Mouse (Mus musculus) c-Kit-negative CD71-positive TER-119-positive erythroid progenitor cells, embryonic 14.5 days (primary cell): Measurements from ENCODE around the gene Abcc3.

Source experiments
- DNase-seq: peaks from one replicate; pipeline ENCODE4 v3.0.0-alpha.2; 2013; ENCODE audit warnings: low read depth, low spot score

The Abcc3 gene

GRCm38 (mm10) chr11:94355521-94356217, 37.1 kb downstream of the Abcc3 start:
- DNase-seq, result no peak

DNA sequence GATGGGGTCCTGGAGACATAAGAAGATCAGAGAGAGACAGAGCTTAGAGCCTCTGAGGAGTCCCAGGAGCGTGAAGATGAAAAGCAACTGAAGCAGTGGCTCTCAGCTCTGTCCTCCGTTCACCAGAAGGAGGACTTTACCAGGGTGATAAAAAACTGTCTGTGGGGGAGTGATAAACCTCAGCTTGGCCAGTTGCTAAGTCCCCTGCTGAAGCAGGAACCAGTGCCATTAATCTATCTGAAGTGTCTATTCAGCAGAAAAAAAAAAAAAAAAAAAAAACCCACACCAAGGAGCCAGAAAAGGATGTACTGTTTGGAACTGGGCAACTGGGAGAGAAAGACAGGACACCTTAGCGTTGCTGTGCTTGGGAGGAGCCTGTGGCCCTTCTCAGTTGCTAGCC, 41.7 kb downstream of the Abcc3 start:
- DNase-seq, result no peak

DNA sequence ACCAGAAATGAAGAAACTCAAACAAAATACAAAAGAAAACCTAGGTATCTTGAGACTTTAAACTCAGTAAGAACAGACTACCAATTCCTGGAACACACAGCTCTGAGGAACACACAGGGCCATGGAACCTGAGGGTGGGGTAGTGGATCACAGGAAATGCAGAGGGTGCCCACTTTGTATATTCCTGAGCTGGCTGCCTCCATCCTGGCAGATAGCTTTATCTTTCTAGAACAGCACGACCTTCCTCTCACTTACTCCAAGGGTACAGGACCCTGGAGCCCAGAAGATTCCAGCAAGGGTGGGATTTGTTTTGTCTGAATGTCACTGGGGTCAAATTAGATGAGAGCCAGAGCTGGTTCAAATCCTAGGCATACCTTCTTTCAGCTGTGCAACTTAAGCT, 42.5 kb downstream of the Abcc3 start:
- DNase-seq, result no peak

DNA sequence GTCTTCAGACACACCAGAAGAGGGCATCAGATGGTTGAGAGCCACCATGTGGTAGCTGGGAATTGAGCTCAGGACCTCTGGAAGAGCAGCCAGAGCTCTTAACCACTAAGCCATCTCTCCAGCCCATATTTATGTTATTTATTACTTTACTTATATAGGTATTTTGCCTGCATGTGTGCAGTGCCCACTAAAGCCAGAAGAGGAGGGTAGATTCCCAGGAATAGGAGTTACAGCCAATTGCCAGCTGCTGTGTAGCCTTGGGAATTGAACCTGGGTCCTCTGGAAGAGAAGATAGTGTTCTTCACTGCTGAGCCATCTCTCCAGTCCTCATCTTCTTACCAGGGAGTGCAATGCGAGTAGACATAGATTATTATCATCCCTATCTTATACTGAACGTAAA, 43.0 kb downstream of the Abcc3 start:
- no peak for DNase-seq

DNA sequence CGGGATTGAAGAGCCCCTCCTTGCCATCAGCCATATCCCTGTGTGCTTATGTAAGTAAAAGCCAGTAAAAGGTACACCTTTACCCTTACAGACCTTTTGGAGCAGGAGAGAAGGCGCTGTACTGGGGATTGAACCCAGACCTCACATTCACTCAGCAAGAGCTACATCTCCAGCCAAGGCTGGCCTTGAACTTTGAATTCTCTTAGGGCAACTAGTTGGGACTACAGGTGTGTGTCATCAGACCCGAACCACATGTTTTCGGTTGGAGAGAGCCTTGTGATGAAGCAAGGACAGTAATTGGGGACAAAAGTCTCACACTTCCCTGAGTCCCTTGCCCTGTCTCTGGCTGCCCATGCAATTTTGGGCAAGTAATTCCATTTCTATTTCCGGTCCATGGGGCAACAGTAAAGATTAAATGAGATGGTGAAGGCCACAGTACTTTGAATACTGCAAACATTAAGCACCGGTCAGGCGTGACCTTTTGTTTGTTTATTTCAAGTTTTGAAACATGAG, 45.7 kb downstream of the Abcc3 start:
- no peak for DNase-seq

GRCm38 (mm10) chr11:94346611-94347010, 46.2 kb downstream of the Abcc3 start:
- DNase-seq, result no peak

- no peak for DNase-seq
These were observed 46.9 kb downstream of the Abcc3 start for GRCm38 (mm10) chr11:94345926-94346325.

DNA sequence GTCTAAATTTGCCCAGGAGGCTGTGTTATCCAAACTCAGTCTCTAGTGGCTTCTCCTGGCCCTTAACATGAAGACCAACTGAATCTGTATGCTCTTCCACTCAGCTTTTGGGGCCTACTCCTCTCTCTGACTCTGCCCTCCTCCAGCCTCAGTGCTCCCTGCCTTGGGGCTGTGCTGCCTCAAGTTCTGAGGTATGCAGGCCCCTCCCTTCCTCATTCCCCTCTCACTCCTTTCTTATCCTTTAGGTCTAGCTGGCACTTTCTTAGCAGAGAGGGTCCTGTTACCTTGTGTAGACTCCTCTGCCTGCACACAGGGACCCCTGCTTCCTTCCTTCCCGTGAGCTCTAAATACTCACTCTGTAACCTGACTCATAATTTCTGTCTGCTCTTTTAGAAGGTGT, 48.3 kb downstream of the Abcc3 start:
- no peak for DNase-seq

- DNase-seq, result no peak
These were observed 48.8 kb downstream of the Abcc3 start for GRCm38 (mm10) chr11:94343955-94344358.

DNA sequence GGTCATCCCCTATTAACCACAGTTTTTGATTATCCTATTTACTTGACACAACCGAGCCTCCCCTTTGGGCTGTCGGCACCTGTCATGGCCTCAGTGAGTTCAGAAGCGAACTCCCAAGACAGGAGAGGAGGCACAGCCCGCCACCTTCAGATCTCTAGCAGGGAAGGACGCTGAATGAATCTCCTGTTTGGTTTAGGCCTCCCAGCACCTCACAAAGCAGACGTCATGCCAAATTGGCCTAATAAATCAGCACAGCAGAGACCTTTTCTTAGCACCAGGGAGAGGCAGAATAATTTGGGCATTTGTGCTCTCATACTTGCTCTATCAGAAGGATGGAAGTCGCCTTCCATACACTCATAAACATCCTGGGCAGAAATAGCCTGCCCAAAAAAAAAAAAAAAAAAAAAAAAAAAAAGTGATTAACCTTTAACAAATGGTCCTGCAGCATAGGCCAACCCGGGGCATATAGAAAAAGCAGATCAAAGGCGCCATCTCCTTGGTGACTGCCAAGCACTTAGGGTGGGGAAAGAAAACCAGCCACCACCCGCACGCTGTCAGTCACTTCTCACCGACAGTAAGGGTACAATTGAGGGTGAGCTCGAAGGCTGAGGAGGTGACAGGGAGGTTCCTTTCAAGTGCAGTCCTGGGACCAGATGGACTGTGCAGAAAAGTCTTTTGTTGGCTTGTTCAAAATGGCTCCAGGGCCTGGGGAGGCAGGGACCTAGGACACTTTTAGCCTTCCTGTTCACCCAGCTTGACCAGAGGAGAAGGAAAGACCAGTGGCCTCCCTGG, 50.5 kb downstream of the Abcc3 start:
- no peak for DNase-seq

GRCm38 (mm10) chr11:94340948-94341933, 51.6 kb downstream of the Abcc3 start:
- no peak for DNase-seq

DNA sequence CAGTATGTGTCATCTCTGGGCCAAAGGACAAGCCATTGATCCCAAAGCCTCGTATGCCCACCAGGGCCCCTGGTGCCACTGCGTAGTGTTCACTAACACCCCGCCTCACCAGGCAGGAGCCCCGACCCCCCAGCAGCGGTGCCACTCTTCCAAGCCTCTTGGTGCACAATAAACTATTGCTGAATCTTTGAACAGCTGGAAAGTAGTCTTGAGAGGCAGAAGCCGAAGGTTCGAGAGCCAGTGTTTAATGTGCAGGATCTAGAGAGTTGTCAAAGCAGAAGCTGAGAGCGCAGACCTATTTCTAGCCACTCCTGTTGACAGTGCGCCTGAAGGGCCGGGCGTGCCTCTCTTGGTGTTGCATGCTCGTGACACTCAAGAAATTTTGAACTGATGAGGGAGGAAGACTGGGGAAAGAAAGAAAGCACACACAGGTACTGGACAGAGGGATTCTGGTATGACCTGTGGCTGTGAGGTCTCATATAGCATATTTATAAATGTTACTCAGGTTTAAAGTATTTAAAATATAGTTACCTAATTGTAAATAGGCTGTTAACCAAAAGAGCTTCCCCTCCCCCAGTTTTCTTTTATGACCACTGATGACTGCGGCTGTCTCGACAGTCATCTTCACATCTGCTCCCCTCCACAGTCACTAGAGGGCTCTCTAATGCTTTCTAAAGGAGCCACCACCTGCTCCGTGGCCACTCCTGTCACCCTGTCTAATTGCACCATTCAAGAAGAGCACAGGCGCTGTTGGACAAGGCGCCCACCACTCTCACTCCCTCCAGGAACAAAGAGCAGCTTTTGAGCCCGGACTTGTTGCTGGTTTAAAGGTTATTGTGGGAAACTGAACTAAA, 52.8 kb downstream of the Abcc3 start:
- no peak for DNase-seq

GRCm38 (mm10) chr11:94338347-94338746, 54.5 kb downstream of the Abcc3 start:
- DNase-seq, result no peak

DNA sequence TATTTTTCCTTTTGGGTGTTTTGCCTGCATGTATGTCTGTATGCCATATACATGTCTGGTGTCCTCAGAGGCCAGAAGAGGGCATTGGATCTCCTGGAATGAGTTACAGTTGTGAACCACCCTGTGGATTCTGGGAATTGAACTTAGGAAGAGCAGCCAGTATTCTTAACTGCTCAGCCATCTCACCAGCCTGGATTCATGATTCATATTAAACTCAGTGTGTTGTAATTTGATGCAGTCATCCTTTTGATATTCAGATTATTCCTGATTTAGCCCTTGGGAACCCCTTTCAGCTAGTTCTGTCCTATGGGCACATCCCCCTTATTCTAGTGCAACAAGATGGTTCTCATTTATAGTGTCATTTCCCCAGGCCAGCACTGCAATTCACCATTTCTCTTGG, 56.2 kb downstream of the Abcc3 start:
- no peak for DNase-seq

- peak; percentile 60 for DNase-seq
These were observed 58.3 kb downstream of the Abcc3 start for GRCm38 (mm10) chr11:94334386-94334968.

GRCm38 (mm10) chr11:94332726-94333125, 60.1 kb downstream of the Abcc3 start:
- DNase-seq, result no peak

- no peak for DNase-seq
These were observed 62.6 kb downstream of the Abcc3 start for GRCm38 (mm10) chr11:94330211-94330610.

DNA sequence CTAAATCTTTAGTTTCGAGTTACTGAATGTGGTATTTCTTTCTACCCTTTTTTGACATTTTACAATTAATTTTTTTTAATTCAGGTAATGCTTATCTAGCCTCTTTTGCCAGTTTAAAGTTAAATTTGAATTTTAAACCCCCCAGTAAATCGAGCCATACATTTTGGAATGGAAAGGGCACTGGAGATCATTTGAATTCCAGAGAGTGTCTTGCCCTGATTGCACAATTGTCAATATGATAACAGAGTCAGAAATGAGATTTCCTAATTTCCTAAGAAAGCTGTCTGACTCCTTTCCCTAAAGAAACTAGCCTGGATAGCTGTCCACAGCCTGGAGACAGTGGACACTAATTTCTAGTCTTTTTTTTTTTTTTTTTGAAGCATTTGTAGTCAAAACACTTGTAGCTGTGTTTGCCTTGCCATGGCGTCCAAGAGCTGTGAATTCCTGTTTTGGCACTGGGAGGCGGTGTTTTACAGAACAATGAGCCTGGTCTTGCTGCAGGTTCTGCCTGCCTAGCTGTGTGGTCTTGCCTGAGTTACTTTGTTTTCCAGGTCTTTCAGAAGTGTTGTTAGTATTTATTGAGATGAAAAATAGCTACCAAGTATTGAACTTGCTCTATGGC, 63.4 kb downstream of the Abcc3 start:
- DNase-seq, result no peak

GRCm38 (mm10) chr11:94328644-94329025, 64.2 kb downstream of the Abcc3 start:
- no peak for DNase-seq
